Mouse (Mus musculus) MEL (cell line): ENCODE results near the gene Nfatc4.

Experiments
- CHD2 ChIP-seq: IDR thresholded peaks from 2 replicates; pipeline ENCODE4 v1.6.1; 2011; ENCODE audit warnings: low read length, improper control_type of control experiment
- CTCF ChIP-seq, 3 experiments: IDR thresholded peaks in 2 of 3; conservative IDR thresholded peaks in 1 of 3; 2 replicates each; pipeline ENCODE4 v1.5.1; 2011 to 2012; ENCODE audit warnings: low read length in 3 of 3, low read depth in 2 of 3, mild to moderate bottlenecking in 2 of 3, improper control_type of control experiment in 1 of 3, inconsistent platforms in 1 of 3, mixed read lengths in 1 of 3, moderate library complexity in 1 of 3; ENCODE audit not compliant: control insufficient read depth in 1 of 3, insufficient read depth in 1 of 3, poor library complexity in 1 of 3, severe bottlenecking in 1 of 3
- EP300 ChIP-seq, 2 experiments: IDR thresholded peaks; 2 replicates each; pipeline ENCODE4 v1.6.1; 2011; ENCODE audit warnings: improper control_type of control experiment in 2 of 2, low read length in 2 of 2, low read depth in 1 of 2, mild to moderate bottlenecking in 1 of 2
- GABPA ChIP-seq: IDR thresholded peaks from 2 replicates; pipeline ENCODE4 v1.6.1; 2012; ENCODE audit warnings: low read depth, mild to moderate bottlenecking, inconsistent platforms, low read length, improper control_type of control experiment, moderate library complexity
- GATA1 ChIP-seq: IDR thresholded peaks from 2 replicates; pipeline ENCODE4 v1.6.1; 2011; ENCODE audit warnings: low read depth, low read length, improper control_type of control experiment
- MAFK ChIP-seq: IDR thresholded peaks from 2 replicates; pipeline ENCODE4 v1.6.1; 2011; ENCODE audit warnings: low read depth, mild to moderate bottlenecking, low read length, improper control_type of control experiment, borderline replicate concordance
- NRF1 ChIP-seq: IDR thresholded peaks from 2 replicates; pipeline ENCODE4 v1.6.1; 2014; ENCODE audit warnings: low read depth, mild to moderate bottlenecking, inconsistent platforms, low read length, improper control_type of control experiment, moderate library complexity; ENCODE audit not compliant: poor library complexity, insufficient read depth, severe bottlenecking
- POLR2A ChIP-seq, 2 experiments: IDR thresholded peaks; 2 replicates each; pipeline ENCODE4 v1.6.1; 2011 to 2012; ENCODE audit warnings: low read length in 2 of 2, mild to moderate bottlenecking in 2 of 2, control low read depth in 1 of 2, improper control_type of control experiment in 1 of 2, low read depth in 1 of 2, moderate library complexity in 1 of 2; ENCODE audit not compliant: control insufficient read depth in 1 of 2, insufficient read depth in 1 of 2, poor library complexity in 1 of 2
- RAD21 ChIP-seq: IDR thresholded peaks from 2 replicates; pipeline ENCODE4 v1.6.1; 2011; ENCODE audit warnings: mild to moderate bottlenecking, low read depth, low read length, improper control_type of control experiment
- TBP ChIP-seq: IDR thresholded peaks from 2 replicates; pipeline ENCODE4 v1.8.0; 2011; ENCODE audit warnings: low read depth, low read length, improper control_type of control experiment
- TCF12 ChIP-seq: IDR thresholded peaks from 2 replicates; pipeline ENCODE4 v1.6.1; 2014; ENCODE audit warnings: low read depth, mild to moderate bottlenecking, inconsistent platforms, low read length, improper control_type of control experiment, moderate library complexity
- USF1 ChIP-seq: IDR thresholded peaks from 2 replicates; pipeline ENCODE4 v1.6.1; 2014; ENCODE audit warnings: low read depth, mild to moderate bottlenecking, inconsistent platforms, low read length, improper control_type of control experiment, moderate library complexity
- ZNF384 ChIP-seq: IDR thresholded peaks from 2 replicates; pipeline ENCODE4 v1.6.1; 2012; ENCODE audit warnings: low read depth, mild to moderate bottlenecking, inconsistent platforms, low read length, improper control_type of control experiment

GRCm38 (mm10) chr14:55853621-55854285 is 30.8 kb downstream of the Nfatc4 start, which contains the start of gene Nynrin:
- TF ChIP-seq CTCF (IDR thresholded peaks at IDR 0.05 in 2 of 3, conservative IDR thresholded peaks at IDR 0.05 in 1 of 3; ENCODE audit: control insufficient read depth in 1 of 3, insufficient read depth in 1 of 3, low read depth in 2 of 3, low read length in 3 of 3, poor library complexity in 1 of 3, severe bottlenecking in 1 of 3) (no peak), EP300 (IDR thresholded peaks at IDR 0.05; ENCODE audit: low read depth in 1 of 2, low read length in 2 of 2) (no peak), POLR2A (IDR thresholded peaks at IDR 0.05; ENCODE audit: control insufficient read depth in 1 of 2, insufficient read depth in 1 of 2, low read depth in 1 of 2, low read length in 2 of 2, poor library complexity in 1 of 2) (no peak), RAD21 (no peak), GABPA (no peak), USF1 (no peak), GATA1 (no peak), TCF12 (no peak), ZNF384 (no peak), NRF1 (no peak), TBP (no peak), MAFK (no peak), CHD2 (no peak)
